Mouse (Mus musculus) heart, embryonic 16.5 days (tissue): ENCODE measurements around the gene Sesn1. TPM values are rescaled to one million over a fixed set of nuclear protein-coding genes. Genes with fewer than 3 reads are reported as not detected.

ENCODE experiments used
- polyA plus RNA-seq: library from polyadenylated mRNA; unstranded; fragments of >200 nt; fragmentation: Nextera tagmentation; extraction: Ambion mirVana; gene quantifications from 2 replicates; pipeline ENCODE4 v1.2.1, GENCODE M21; 2015

The Sesn1 gene
- polyA plus RNA-seq, 1 experiment from 2014 or later: 45.2 TPM

Other genes with a start within 250 kb of the Sesn1 start
- 0.37 and 1.2 TPM in 2 replicates for gene Ccdc162, start 93.3 kb upstream of the Sesn1 start, polyA plus RNA-seq
- gene Cep57l1, start 64 bp upstream of the Sesn1 start, polyA plus RNA-seq: 18.8 and 22.6 TPM in 2 replicates
- 2.3 and 2.5 TPM in 2 replicates for gene Armc2, start 208.5 kb downstream of the Sesn1 start, polyA plus RNA-seq